Mouse (Mus musculus): ENCODE measurements around the gene 4930469K13Rik. TPM values are rescaled to one million over a fixed set of nuclear protein-coding genes. Genes with fewer than 3 reads are reported as not detected.

The 4930469K13Rik gene
- total and polyA plus RNA-seq, 3 experiments = 0.23 to 0.29 TPM; not detected in 1

DNA sequence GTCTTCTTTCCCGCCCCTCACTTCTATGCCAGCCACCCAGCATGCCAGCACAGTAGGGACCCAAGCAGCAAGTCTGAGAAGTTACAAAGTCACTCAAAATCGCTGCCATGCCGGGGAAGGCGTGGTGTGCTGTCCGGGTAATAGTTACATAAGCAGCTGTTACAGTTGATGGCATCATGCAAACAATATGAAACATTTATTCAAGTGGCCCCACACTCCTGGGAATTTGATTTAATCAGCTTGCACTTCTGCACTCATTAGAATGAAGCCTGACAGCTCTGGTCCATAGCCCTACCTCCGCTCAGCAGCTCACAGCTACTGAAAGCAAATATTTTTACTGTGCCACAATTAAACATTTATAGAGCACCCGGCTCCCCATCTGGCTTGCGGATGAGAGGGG lies 172.6 kb downstream of the 4930469K13Rik start:
- Histone ChIP-seq H3K9ac (ENCODE audit: control insufficient read depth, low read depth, low read length, poor library complexity, severe bottlenecking) (peak overlapping the region; percentile 31; the same call in 1 of the 2 replicates), H3K27me3 (ENCODE audit: control insufficient read depth in 1 of 2, insufficient read depth in 2 of 2, low read length in 2 of 2) (no peaks in the 10 kb centered on the region), H3K79me2 (ENCODE audit: control insufficient read depth, insufficient read depth, low read length, poor library complexity) (no peaks in the 10 kb centered on the region), H3K36me3 (ENCODE audit: control insufficient read depth in 1 of 2, insufficient read depth in 2 of 2, low read length in 2 of 2) (peaks cover 0 to 21% of the 10 kb centered on the region in 2 experiments; a peak in 2 of 4 replicates), H3K9me3 (replicated peaks; ENCODE audit: insufficient read depth, low read length) (no peaks in the 10 kb centered on the region), H3K4me1 (ENCODE audit: control insufficient read depth in 1 of 2, insufficient read depth in 2 of 2, low read length in 2 of 2) (peaks cover 20 to 26% of the 10 kb centered on the region in 2 experiments), H3K4me3 (ENCODE audit: control insufficient read depth in 1 of 2, insufficient read depth in 1 of 2, low read depth in 2 of 2, low read length in 2 of 2) (no peak overlapping the region), H3K27ac (ENCODE audit: control insufficient read depth, low read depth, low read length) (peak overlapping the region; percentile 38; the same call in 1 of the 2 replicates)
- DNase-seq (ENCODE audit: low read depth, low spot score) = peak; percentile 52
- 0 out of 2 replicates have a peak, but pooled peaks have one; percentile 16 for TF ChIP-seq KAT2A (conservative IDR thresholded peaks at IDR 0.05; ENCODE audit: low read depth, low read length)
- no peak for TF ChIP-seq CHD1 (IDR thresholded peaks at IDR 0.05; ENCODE audit: low read depth, low read length)
- TF ChIP-seq ETS1 (IDR thresholded peaks at IDR 0.05; ENCODE audit: low read depth, low read length) = peak; percentile 76; the same call in 1 of the 2 replicates
- TF ChIP-seq CTCF (IDR thresholded peaks at IDR 0.05 in 2 of 3, conservative IDR thresholded peaks at IDR 0.05 in 1 of 3; ENCODE audit: control insufficient read depth in 1 of 3, insufficient read depth in 1 of 3, low read depth in 2 of 3, low read length in 3 of 3, poor library complexity in 1 of 3, severe bottlenecking in 1 of 3) = no peak
- no peak for TF ChIP-seq RCOR1 (IDR thresholded peaks at IDR 0.05; ENCODE audit: low read depth, low read length)
- TF ChIP-seq NRF1 (IDR thresholded peaks at IDR 0.05; ENCODE audit: insufficient read depth, low read depth, low read length, poor library complexity, severe bottlenecking) = no peak
- TF ChIP-seq SIN3A (IDR thresholded peaks at IDR 0.05; ENCODE audit: low read length) = 0 out of 2 replicates have a peak, but pooled peaks have one; percentile 10
- no peak for TF ChIP-seq TCF12 (IDR thresholded peaks at IDR 0.05; ENCODE audit: low read depth, low read length)
- no peak for TF ChIP-seq MAX (IDR thresholded peaks at IDR 0.05; ENCODE audit: low read length)
- no peak for TF ChIP-seq JUND (IDR thresholded peaks at IDR 0.05; ENCODE audit: low read depth, low read length)
- peak in 1 of 2 experiments; percentile 51; a peak in 1 of 4 replicates for TF ChIP-seq EP300 (IDR thresholded peaks at IDR 0.05; ENCODE audit: low read depth in 1 of 2, low read length in 2 of 2)
- no peak for TF ChIP-seq GATA1 (IDR thresholded peaks at IDR 0.05; ENCODE audit: low read depth, low read length)

Other genes with a start within 250 kb of the 4930469K13Rik start
- 0.42 and 0.85 TPM in 2 replicates for gene Kcnmb1, start 135.5 kb downstream of the 4930469K13Rik start, total RNA-seq (2012; rRNA removed)
- gene Kcnmb1, start 135.5 kb downstream of the 4930469K13Rik start, polyA plus RNA-seq (2012; ENCODE audit: insufficient read depth in 1 of 2, insufficient read length in 2 of 2, low read depth in 1 of 2, low replicate concordance in 2 of 2, missing spikeins in 1 of 2) = under 1 TPM in 1 of 2 experiments, not detected in 1; 0.15 TPM
- gene Kcnip1, start 105.4 kb downstream of the 4930469K13Rik start, total RNA-seq (2012; rRNA removed) = 0.04 TPM in 1 of 2 replicates, not detected in the other
- under 1 TPM in 1 of 2 experiments, not detected in 1; 0.06 TPM for gene Kcnip1, start 105.4 kb downstream of the 4930469K13Rik start, polyA plus RNA-seq (2012; ENCODE audit: insufficient read depth in 1 of 2, insufficient read length in 2 of 2, low read depth in 1 of 2, low replicate concordance in 2 of 2, missing spikeins in 1 of 2)
- 52.3 and 55.7 TPM in 2 replicates for gene Lcp2, start 51.6 kb downstream of the 4930469K13Rik start, total RNA-seq (2012; rRNA removed)
- gene Lcp2, start 51.6 kb downstream of the 4930469K13Rik start, polyA plus RNA-seq (2012; ENCODE audit: insufficient read depth in 1 of 2, insufficient read length in 2 of 2, low read depth in 1 of 2, low replicate concordance in 2 of 2, missing spikeins in 1 of 2) = 10 to 100 TPM; 66.4 to 70.0 TPM
- gene Foxi1, start 109.5 kb upstream of the 4930469K13Rik start, total RNA-seq (2012; rRNA removed) = not detected in 2 replicates
- not detected for gene Foxi1, start 109.5 kb upstream of the 4930469K13Rik start, polyA plus RNA-seq (2012; ENCODE audit: insufficient read depth in 1 of 2, insufficient read length in 2 of 2, low read depth in 1 of 2, low replicate concordance in 2 of 2, missing spikeins in 1 of 2)
- gene Fam196b, start 216.3 kb upstream of the 4930469K13Rik start, total RNA-seq (2012; rRNA removed) = 0.20 and 0.23 TPM in 2 replicates
- under 1 TPM in 1 of 2 experiments, not detected in 1; 0.10 TPM for gene Fam196b, start 216.3 kb upstream of the 4930469K13Rik start, polyA plus RNA-seq (2012; ENCODE audit: insufficient read depth in 1 of 2, insufficient read length in 2 of 2, low read depth in 1 of 2, low replicate concordance in 2 of 2, missing spikeins in 1 of 2)

All from MEL (cell line).